Mouse (Mus musculus): Measurements from ENCODE around the gene Gmppb. TPM values are rescaled to one million over a fixed set of nuclear protein-coding genes. Genes with fewer than 3 reads are reported as not detected.

Gene Gmppb
- polyA plus RNA-seq, 1 experiment from 2014 or later = 45.2 TPM

GRCm38 (mm10) chr9:108067199-108067598, 18.2 kb downstream of the Gmppb start:
- Histone ChIP-seq H3K36me3 (peaks cover 28% of the 10 kb centered on the region), H3K4me3 (replicated peaks) (no peak overlapping the region), H3K4me1 (0 out of 2 replicates have a peak, but pooled peaks cover 4% of the 10 kb centered on the region), H3K27me3 (replicated peaks) (no peaks in the 10 kb centered on the region), H3K9ac (no peak overlapping the region), H3K27ac (no peak overlapping the region), H3K9me3 (no peaks in the 10 kb centered on the region), H3K4me2 (no peak overlapping the region)
- ATAC-seq (ENCODE audit: insufficient read depth, low FRiP score, low read depth) = no peak
- WGBS = 75% methylated on average over 7 of the region's 7 CpGs

GRCm38 (mm10) chr9:108067900-108068299, 18.9 kb downstream of the Gmppb start:
- H3K4me1 ChIP-seq = 0 out of 2 replicates have a peak, but pooled peaks cover 4% of the 10 kb centered on the region
- no peaks in the 10 kb centered on the region for H3K27me3 ChIP-seq (replicated peaks)
- no peak overlapping the region for H3K4me2 ChIP-seq
- no peak overlapping the region for H3K9ac ChIP-seq
- H3K36me3 ChIP-seq = peaks cover 22% of the 10 kb centered on the region
- WGBS = 20% methylated on average over 8 of the region's 8 CpGs
- no peak for ATAC-seq (ENCODE audit: insufficient read depth, low FRiP score, low read depth)
- no peak overlapping the region for H3K4me3 ChIP-seq (replicated peaks)
- 0 out of 2 replicates have a peak overlapping the region, but pooled peaks have one; percentile 16 for H3K27ac ChIP-seq
- H3K9me3 ChIP-seq = no peaks in the 10 kb centered on the region

GRCm38 (mm10) chr9:108069007-108069406, 20.0 kb downstream of the Gmppb start:
- Histone ChIP-seq H3K4me1 (no peaks in the 10 kb centered on the region), H3K9me3 (no peaks in the 10 kb centered on the region), H3K27ac (no peak overlapping the region), H3K4me2 (no peak overlapping the region), H3K4me3 (replicated peaks) (no peak overlapping the region), H3K9ac (no peak overlapping the region), H3K27me3 (replicated peaks) (no peaks in the 10 kb centered on the region), H3K36me3 (peaks cover 14% of the 10 kb centered on the region)
- no peak for ATAC-seq (ENCODE audit: insufficient read depth, low FRiP score, low read depth)
- WGBS = 91% methylated on average over 9 of the region's 9 CpGs

GRCm38 (mm10) chr9:108069529-108069928, 20.5 kb downstream of the Gmppb start:
- no peak for ATAC-seq (ENCODE audit: insufficient read depth, low FRiP score, low read depth)

GRCm38 (mm10) chr9:108071801-108072200, 22.8 kb downstream of the Gmppb start:
- WGBS = 71% methylated on average over 4 of the region's 4 CpGs
- Histone ChIP-seq H3K9ac (no peak overlapping the region), H3K4me2 (no peak overlapping the region), H3K36me3 (peaks cover 13% of the 10 kb centered on the region; the same call in 1 of the 2 replicates), H3K9me3 (no peaks in the 10 kb centered on the region), H3K4me1 (no peaks in the 10 kb centered on the region), H3K27me3 (replicated peaks) (no peaks in the 10 kb centered on the region), H3K4me3 (replicated peaks) (no peak overlapping the region), H3K27ac (peak overlapping the region; percentile 49; the same call in 1 of the 2 replicates)
- no peak for ATAC-seq (ENCODE audit: insufficient read depth, low FRiP score, low read depth)

More at GRCm38 (mm10) chr9:108069529-108069928, 20.5 kb downstream of the Gmppb start:
- Histone ChIP-seq H3K4me3 (replicated peaks) (no peak overlapping the region), H3K9me3 (no peaks in the 10 kb centered on the region), H3K4me1 (no peaks in the 10 kb centered on the region), H3K4me2 (no peak overlapping the region), H3K36me3 (peaks cover 13% of the 10 kb centered on the region; the same call in 1 of the 2 replicates), H3K27me3 (replicated peaks) (no peaks in the 10 kb centered on the region), H3K27ac (no peak overlapping the region), H3K9ac (no peak overlapping the region)
- WGBS = 90% methylated on average over 7 of the region's 7 CpGs

GRCm38 (mm10) chr9:108072481-108072924, 23.5 kb downstream of the Gmppb start:
- Histone ChIP-seq H3K27ac (peak overlapping the region; percentile 49; the same call in 1 of the 2 replicates), H3K36me3 (peaks cover 13% of the 10 kb centered on the region; the same call in 1 of the 2 replicates), H3K4me3 (replicated peaks) (no peak overlapping the region), H3K9me3 (no peaks in the 10 kb centered on the region), H3K4me1 (no peaks in the 10 kb centered on the region; the same call in 1 of the 2 replicates), H3K27me3 (replicated peaks) (no peaks in the 10 kb centered on the region), H3K4me2 (no peak overlapping the region), H3K9ac (no peak overlapping the region)
- WGBS = 55% methylated on average over 9 of the region's 9 CpGs
- ATAC-seq (ENCODE audit: insufficient read depth, low FRiP score, low read depth) = no peak

GRCm38 (mm10) chr9:108073141-108073930, 24.3 kb downstream of the Gmppb start:
- Histone ChIP-seq H3K27me3 (replicated peaks) (no peaks in the 10 kb centered on the region), H3K4me3 (replicated peaks) (no peak overlapping the region), H3K4me1 (peaks cover 6% of the 10 kb centered on the region; the same call in 1 of the 2 replicates), H3K36me3 (peaks cover 13% of the 10 kb centered on the region; the same call in 1 of the 2 replicates), H3K9me3 (no peaks in the 10 kb centered on the region), H3K4me2 (no peak overlapping the region), H3K27ac (no peak overlapping the region), H3K9ac (no peak overlapping the region)
- WGBS = 61% methylated on average over 7 of the region's 7 CpGs
- no peak for ATAC-seq (ENCODE audit: insufficient read depth, low FRiP score, low read depth)

GRCm38 (mm10) chr9:108080168-108080567, 31.1 kb downstream of the Gmppb start, which contains the start of gene Mst1:
Mst1 (plus strand) TSS chr9:108080436.
- H3K4me1 ChIP-seq = peaks cover 27% of the 10 kb centered on the region
- ATAC-seq (ENCODE audit: insufficient read depth, low FRiP score, low read depth) = peak; percentile 77
- peaks cover 19% of the 10 kb centered on the region for H3K27me3 ChIP-seq (replicated peaks)
- H3K4me3 ChIP-seq (replicated peaks) = peak within 1 kb of the TSS; percentile 95
- H3K36me3 ChIP-seq = peaks cover 6% of the 10 kb centered on the region
- no peaks in the 10 kb centered on the region for H3K9me3 ChIP-seq
- H3K27ac ChIP-seq = peak within 1 kb of the TSS; percentile 58
- H3K9ac ChIP-seq = peak within 1 kb of the TSS; percentile 98
- peak within 1 kb of the TSS; percentile 91 for H3K4me2 ChIP-seq
- 70% methylated on average over 5 of the region's 5 CpGs for WGBS

GRCm38 (mm10) chr9:108082549-108082948, 33.5 kb downstream of the Gmppb start:
- Histone ChIP-seq H3K9me3 (no peaks in the 10 kb centered on the region), H3K9ac (0 out of 2 replicates have a peak overlapping the region, but pooled peaks have one; percentile 16)
- no peak for ATAC-seq (ENCODE audit: insufficient read depth, low FRiP score, low read depth)

GRCm38 (mm10) chr9:108082988-108083431, 34.0 kb downstream of the Gmppb start, which contains the start of gene Rnf123:
Rnf123 (minus strand) TSS chr9:108083346.
- Histone ChIP-seq H3K4me1 (peaks cover 23% of the 10 kb centered on the region), H3K9ac (0 out of 2 replicates have a peak within 1 kb of the TSS, but pooled peaks have one; percentile 16), H3K36me3 (peaks cover 31% of the 10 kb centered on the region), H3K4me2 (peak within 1 kb of the TSS; percentile 48), H3K27me3 (replicated peaks) (peaks cover 19% of the 10 kb centered on the region), H3K9me3 (no peaks in the 10 kb centered on the region), H3K4me3 (replicated peaks) (peak within 1 kb of the TSS; percentile 18; the same call in 1 of the 2 replicates), H3K27ac (0 out of 2 replicates have a peak within 1 kb of the TSS, but pooled peaks have one; percentile 6)
- no peak for ATAC-seq (ENCODE audit: insufficient read depth, low FRiP score, low read depth)
- WGBS = 34% methylated on average over 12 of the region's 12 CpGs

More at GRCm38 (mm10) chr9:108082549-108082948, 33.5 kb downstream of the Gmppb start:
- Histone ChIP-seq H3K36me3 (peaks cover 26% of the 10 kb centered on the region), H3K27me3 (replicated peaks) (peaks cover 19% of the 10 kb centered on the region), H3K27ac (no peak overlapping the region), H3K4me2 (peak overlapping the region; percentile 48), H3K4me3 (replicated peaks) (peak overlapping the region; percentile 18; the same call in 1 of the 2 replicates), H3K4me1 (peaks cover 27% of the 10 kb centered on the region)
- WGBS = 5% methylated on average over 19 of the region's 19 CpGs

GRCm38 (mm10) chr9:108083561-108083960, 34.5 kb downstream of the Gmppb start:
- no peaks in the 10 kb centered on the region for H3K9me3 ChIP-seq
- H3K4me2 ChIP-seq = no peak overlapping the region
- H3K36me3 ChIP-seq = peaks cover 36% of the 10 kb centered on the region
- peaks cover 18% of the 10 kb centered on the region for H3K4me1 ChIP-seq
- WGBS = 72% methylated on average over 6 of the region's 6 CpGs
- H3K4me3 ChIP-seq (replicated peaks) = no peak overlapping the region
- H3K27me3 ChIP-seq (replicated peaks) = peaks cover 19% of the 10 kb centered on the region
- H3K27ac ChIP-seq = no peak overlapping the region
- no peak overlapping the region for H3K9ac ChIP-seq
- no peak for ATAC-seq (ENCODE audit: insufficient read depth, low FRiP score, low read depth)

GRCm38 (mm10) chr9:108085261-108085660, 36.2 kb downstream of the Gmppb start:
- H3K27ac ChIP-seq = no peak overlapping the region
- H3K9me3 ChIP-seq = no peaks in the 10 kb centered on the region
- WGBS = 92% methylated on average over 4 of the region's 4 CpGs
- no peak overlapping the region for H3K9ac ChIP-seq
- H3K36me3 ChIP-seq = peaks cover 50% of the 10 kb centered on the region
- no peak overlapping the region for H3K4me3 ChIP-seq (replicated peaks)
- H3K4me2 ChIP-seq = no peak overlapping the region
- H3K4me1 ChIP-seq = 0 out of 2 replicates have a peak, but pooled peaks cover 12% of the 10 kb centered on the region
- H3K27me3 ChIP-seq (replicated peaks) = peaks cover 19% of the 10 kb centered on the region
- no peak for ATAC-seq (ENCODE audit: insufficient read depth, low FRiP score, low read depth)

All from stomach, embryonic 15.5 days (tissue).